Mouse (Mus musculus): ENCODE results near the gene Akap2. TPM values are rescaled to one million over a fixed set of nuclear protein-coding genes. Genes with fewer than 3 reads are reported as not detected.

Akap2 gene
- total RNA-seq, 1 experiment from 2014 or later = 0.67 TPM

DNA sequence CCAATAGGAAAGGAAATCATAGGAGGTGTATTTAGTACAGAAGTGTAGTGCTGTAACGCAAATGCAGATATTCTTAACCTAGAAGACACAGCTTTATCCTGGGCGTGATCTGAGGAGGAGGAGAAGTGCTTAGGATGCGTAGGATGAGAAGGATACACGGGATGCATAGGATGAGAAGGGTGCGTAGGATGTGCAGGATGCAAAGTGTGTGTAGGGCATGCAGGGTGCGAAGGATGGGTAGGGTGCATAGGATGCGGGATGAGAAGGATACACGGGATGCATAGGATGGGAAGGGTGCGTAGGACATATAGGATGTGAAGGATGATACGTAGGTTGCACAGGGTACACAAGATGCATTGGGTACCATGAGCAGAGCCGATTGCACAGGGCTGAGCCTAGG lies 20.5 kb upstream of the Akap2 start:
- no peak for ATAC-seq (replicated peaks; ENCODE audit: insufficient number of reproducible peaks, low FRiP score, low TSS enrichment, poor library complexity, severe bottlenecking)

DNA sequence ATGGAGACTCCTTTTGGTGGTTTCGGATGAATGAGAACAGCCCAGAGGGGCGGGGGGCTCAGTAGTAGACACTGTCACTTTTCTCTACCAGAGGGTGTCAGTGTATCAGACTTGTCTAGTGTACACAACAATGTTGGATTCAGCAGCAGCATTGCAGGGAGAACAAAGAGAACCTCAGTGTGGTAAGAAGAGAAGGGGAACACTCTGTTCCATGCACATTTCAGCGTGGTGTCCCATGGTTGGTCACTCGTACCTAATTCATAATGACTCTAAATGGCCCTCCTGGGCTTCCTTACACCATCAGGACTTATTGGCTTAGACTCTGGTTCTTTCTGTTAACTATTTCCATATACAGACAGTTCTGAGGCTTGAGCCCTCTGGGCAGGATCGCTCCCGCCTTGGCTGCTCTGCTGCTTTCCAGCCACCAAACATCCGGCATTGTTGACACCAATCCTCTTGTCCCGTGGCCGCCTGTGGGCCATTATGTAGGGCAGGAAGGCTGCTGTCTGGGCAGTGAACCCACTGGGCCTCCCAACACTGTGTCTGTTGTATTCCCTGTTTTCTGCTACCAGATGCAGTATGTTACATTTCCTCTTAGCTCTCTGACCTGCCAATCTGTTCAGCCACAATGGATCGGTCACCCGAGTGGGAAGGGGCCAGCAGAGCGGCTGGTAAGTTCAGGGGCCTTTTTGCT lies 19.4 kb upstream of the Akap2 start:
- ATAC-seq (replicated peaks; ENCODE audit: insufficient number of reproducible peaks, low FRiP score, low TSS enrichment, poor library complexity, severe bottlenecking) = no peak

DNA sequence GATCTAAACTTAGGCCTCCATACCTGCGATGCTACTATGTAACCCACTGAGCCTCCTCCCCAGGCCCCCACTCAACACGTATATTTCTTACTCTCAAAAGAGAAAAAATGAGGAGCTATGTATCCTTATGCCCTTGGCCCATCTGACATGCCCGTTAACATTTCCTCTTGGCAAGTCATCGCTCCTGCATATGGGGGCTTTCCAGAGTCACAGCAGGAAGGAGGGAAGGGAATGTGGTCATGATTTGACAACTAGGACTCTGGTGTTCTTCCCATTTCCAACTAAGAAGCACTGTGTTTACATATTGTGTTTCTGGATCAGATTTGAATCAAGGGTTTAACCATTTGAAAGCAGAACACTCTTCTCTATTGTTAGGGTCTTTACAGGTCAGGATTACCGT lies 15.9 kb upstream of the Akap2 start:
- ATAC-seq (replicated peaks; ENCODE audit: insufficient number of reproducible peaks, low FRiP score, low TSS enrichment, poor library complexity, severe bottlenecking) = no peak

DNA sequence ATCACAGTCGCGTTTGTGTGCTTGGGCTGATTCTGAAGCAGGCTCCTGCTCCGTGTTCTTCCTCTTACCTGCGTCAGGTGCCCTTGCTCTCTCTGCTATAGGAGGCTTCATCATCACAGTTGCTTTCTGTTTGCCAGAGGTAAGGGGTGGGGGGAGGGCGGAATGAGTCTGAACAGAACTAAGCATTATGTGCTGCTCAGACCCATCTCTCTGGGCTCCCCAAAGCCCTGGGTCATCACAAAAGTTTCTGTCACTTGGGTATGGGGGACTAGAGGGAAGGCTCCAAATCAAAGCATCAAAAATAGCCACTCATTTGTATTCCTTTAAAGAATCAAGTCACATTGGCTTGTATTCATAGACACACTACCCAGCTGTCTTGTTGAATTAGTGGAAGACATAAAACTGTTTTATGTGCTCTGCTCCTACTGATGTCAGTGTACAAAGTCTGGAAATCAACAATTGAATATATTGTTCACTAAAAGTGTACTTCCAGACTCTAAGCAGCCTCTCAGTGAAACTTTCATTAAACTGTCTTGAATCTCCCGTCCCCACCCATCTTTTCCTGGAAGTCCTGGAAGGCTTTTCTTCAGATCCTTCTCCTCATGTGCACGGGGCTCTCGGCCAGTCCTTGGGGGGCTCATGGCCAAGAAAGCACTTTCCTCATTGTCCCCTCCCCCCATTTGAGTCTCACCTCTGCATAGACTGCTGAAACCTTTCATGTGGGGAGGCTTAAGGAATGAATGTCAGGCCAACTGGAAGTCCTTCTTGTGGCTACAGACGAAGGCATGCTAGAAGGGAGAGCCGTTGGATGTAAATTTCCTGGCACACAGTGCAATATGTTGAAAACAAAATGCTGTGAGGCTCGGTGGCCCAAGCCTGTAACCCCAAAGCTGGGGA lies 13.6 kb upstream of the Akap2 start:
- ATAC-seq (replicated peaks; ENCODE audit: insufficient number of reproducible peaks, low FRiP score, low TSS enrichment, poor library complexity, severe bottlenecking) = no peak

DNA sequence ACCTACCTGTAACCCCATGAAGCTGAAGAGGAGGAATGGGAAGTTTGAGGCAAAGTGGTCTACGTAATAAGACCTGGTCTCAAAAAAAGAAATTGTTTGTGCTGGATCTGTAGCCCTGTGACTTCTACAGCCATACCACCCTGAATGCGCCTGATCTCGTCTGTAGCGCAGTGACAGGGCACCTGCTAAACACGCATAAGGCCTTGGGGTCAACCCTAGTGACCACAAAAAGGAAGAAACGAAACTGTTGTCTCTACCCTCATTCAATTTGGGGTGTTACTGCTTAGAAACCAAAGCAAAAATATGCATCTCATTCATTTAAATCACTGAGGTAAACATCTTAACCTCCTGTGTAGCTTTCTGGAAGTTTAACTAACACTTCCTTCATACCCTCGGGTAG lies 12.9 kb upstream of the Akap2 start:
- no peak for ATAC-seq (replicated peaks; ENCODE audit: insufficient number of reproducible peaks, low FRiP score, low TSS enrichment, poor library complexity, severe bottlenecking)

- ATAC-seq (replicated peaks; ENCODE audit: insufficient number of reproducible peaks, low FRiP score, low TSS enrichment, poor library complexity, severe bottlenecking) = no peak
These were observed 1.6 kb upstream of the Akap2 start for GRCm38 (mm10) chr4:57715849-57716248.

GRCm38 (mm10) chr4:57716735-57717134 lies 722 bp upstream of the Akap2 start:
- no peak for ATAC-seq (replicated peaks; ENCODE audit: insufficient number of reproducible peaks, low FRiP score, low TSS enrichment, poor library complexity, severe bottlenecking)

DNA sequence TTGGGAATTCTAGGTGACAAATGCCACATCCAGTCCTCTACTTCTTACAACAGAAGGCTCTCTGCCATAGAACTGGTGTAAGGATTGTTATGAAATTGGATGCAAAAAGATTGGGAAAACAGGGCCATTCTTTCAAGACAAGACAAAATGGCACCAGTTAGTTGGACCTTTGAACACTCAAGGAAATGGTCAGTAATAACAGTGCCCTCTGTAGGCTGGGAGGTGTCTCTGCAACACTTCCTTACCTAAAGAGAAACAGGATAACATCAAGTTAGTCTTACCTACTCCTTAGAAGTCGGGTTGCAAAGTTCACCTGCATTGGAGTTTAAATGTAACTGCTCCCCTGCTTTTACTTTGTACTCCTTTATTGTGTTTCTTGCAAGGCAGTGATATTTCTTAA lies 1.9 kb downstream of the Akap2 start:
- ATAC-seq (replicated peaks; ENCODE audit: insufficient number of reproducible peaks, low FRiP score, low TSS enrichment, poor library complexity, severe bottlenecking) = no peak

DNA sequence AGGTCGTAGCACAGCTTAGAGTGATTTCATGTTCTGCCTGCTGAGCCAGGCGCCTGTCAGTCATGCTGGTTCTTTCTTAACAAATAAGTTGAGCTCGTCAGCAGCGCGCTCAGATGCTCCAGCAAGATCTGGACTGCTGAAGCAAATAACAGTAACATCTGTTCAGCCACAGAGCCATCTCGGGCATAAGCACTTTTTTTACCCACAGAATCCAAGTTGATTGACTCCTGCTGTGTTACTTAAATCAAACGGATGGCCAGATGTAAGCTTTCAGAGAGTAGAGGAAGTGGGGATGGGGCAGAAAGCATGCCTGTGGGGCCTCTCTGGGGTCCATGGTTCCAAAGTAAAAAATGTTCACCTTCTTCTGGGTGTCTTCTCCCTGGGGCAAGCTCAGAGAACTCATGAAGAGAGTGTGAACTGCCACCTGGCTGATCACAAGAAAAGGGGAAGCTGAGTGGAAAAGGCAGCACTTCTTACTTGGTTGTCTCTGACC lies 3.5 kb downstream of the Akap2 start:
- no peak for ATAC-seq (replicated peaks; ENCODE audit: insufficient number of reproducible peaks, low FRiP score, low TSS enrichment, poor library complexity, severe bottlenecking)

- ATAC-seq (replicated peaks; ENCODE audit: insufficient number of reproducible peaks, low FRiP score, low TSS enrichment, poor library complexity, severe bottlenecking) = no peak
These were observed 4.8 kb downstream of the Akap2 start for GRCm38 (mm10) chr4:57722296-57722695.

GRCm38 (mm10) chr4:57723659-57724058 lies 6.2 kb downstream of the Akap2 start:
- ATAC-seq (replicated peaks; ENCODE audit: insufficient number of reproducible peaks, low FRiP score, low TSS enrichment, poor library complexity, severe bottlenecking) = no peak

- ATAC-seq (replicated peaks; ENCODE audit: insufficient number of reproducible peaks, low FRiP score, low TSS enrichment, poor library complexity, severe bottlenecking) = no peak
These were observed 8.1 kb downstream of the Akap2 start for GRCm38 (mm10) chr4:57725569-57725968.

GRCm38 (mm10) chr4:57728611-57729183 lies 11.2 kb downstream of the Akap2 start:
- ATAC-seq (replicated peaks; ENCODE audit: insufficient number of reproducible peaks, low FRiP score, low TSS enrichment, poor library complexity, severe bottlenecking) = no peak

- ATAC-seq (replicated peaks; ENCODE audit: insufficient number of reproducible peaks, low FRiP score, low TSS enrichment, poor library complexity, severe bottlenecking) = no peak
These were observed 12.6 kb downstream of the Akap2 start for GRCm38 (mm10) chr4:57730047-57730446.

- ATAC-seq (replicated peaks; ENCODE audit: insufficient number of reproducible peaks, low FRiP score, low TSS enrichment, poor library complexity, severe bottlenecking) = no peak
These were observed 13.5 kb downstream of the Akap2 start for GRCm38 (mm10) chr4:57730801-57731598.

DNA sequence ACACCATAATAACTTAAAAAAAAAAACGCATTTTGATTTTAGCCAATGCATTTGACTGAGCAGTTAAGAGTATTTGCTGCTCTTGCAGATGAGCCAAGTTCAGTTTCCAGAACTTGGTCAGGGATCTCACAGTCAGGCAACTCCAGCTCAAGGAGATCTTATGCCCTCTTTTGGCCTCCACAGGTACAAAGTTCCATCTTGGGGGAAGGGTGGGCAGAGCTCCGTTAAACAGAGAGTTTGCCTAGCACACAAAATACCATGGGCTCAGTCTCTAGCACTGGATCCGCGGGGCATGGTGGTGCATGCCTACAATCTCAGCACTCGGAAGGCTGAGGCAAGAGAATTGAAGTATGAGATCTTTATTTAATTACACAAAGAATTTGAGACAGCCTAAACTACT lies 14.9 kb downstream of the Akap2 start:
- no peak for ATAC-seq (replicated peaks; ENCODE audit: insufficient number of reproducible peaks, low FRiP score, low TSS enrichment, poor library complexity, severe bottlenecking)

DNA sequence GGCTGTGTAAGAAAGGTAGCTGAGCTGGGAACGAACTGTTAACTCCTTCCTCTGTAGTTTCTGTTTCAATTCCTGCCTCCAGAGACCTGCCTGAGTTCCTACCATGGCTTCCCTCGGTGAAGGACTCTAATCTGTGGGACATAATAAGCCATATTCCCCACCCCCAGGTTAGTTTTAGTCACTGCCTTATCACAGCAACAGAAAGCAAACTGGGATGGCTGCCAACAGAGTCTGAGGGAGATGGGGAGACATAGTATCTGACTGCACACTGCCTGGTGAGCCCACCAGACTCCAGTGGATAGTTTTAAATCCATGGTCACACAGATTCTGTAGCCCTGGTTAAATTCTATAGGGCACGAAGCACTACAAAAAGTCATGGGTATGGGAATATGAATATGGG lies 16.0 kb downstream of the Akap2 start:
- ATAC-seq (replicated peaks; ENCODE audit: insufficient number of reproducible peaks, low FRiP score, low TSS enrichment, poor library complexity, severe bottlenecking) = no peak

- no peak for ATAC-seq (replicated peaks; ENCODE audit: insufficient number of reproducible peaks, low FRiP score, low TSS enrichment, poor library complexity, severe bottlenecking)
These were observed 18.0 kb downstream of the Akap2 start for GRCm38 (mm10) chr4:57735426-57735825.
